Mouse (Mus musculus) frontal cortex, postnatal 14 days (tissue): ENCODE measurements around the gene Zfp740.
"Not testable (repeated sequence)": the region's sequence is repeated elsewhere in the genome, so short reads cannot be mapped to it uniquely, and the experiment has no call there.

Experiments
- DNase-seq, 2 experiments: peaks; one replicate each; pipeline ENCODE4 v3.0.0; 2022; ENCODE audit warnings: low spot score in 2 of 2

Zfp740 gene

GRCm38 (mm10) chr15:102192820-102193386 lies 10.1 kb upstream of the Zfp740 start:
- DNase-seq, result no peak

DNA sequence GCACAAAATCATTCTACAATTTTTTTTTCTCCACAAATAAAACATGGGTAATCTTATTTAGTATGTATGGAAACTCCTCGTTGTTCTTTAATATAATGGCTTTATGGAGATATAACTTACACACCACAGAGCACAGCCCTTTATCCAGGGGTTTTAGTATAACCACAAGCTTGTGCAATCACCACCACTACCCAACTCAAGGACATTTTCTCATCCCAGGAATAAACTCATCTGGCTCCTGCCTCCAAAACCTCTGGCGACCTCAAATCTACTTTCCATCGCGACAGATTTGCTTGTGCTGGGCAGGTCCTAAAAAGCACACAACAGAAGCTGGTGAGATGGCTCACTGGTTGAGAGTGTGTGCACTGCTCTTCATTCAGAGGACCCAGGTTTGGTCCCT lies 9.4 kb upstream of the Zfp740 start:
- DNase-seq, result no peak

- no peak for DNase-seq
Observed at GRCm38 (mm10) chr15:102194439-102194838, 8.6 kb upstream of the Zfp740 start.

- no peak for DNase-seq
Observed at GRCm38 (mm10) chr15:102195373-102195772, 7.7 kb upstream of the Zfp740 start.

GRCm38 (mm10) chr15:102198841-102199240 lies 4.2 kb upstream of the Zfp740 start:
- no peak for DNase-seq

- peak; percentile 47 to 55 for DNase-seq
Observed at GRCm38 (mm10) chr15:102203835-102204381, 859 bp downstream of the Zfp740 start.

- no peak for DNase-seq
Observed at GRCm38 (mm10) chr15:102204674-102205505, 1.8 kb downstream of the Zfp740 start, which contains the start of gene Csad. Gene Csad (minus strand): TSS chr15:102204724.

DNA sequence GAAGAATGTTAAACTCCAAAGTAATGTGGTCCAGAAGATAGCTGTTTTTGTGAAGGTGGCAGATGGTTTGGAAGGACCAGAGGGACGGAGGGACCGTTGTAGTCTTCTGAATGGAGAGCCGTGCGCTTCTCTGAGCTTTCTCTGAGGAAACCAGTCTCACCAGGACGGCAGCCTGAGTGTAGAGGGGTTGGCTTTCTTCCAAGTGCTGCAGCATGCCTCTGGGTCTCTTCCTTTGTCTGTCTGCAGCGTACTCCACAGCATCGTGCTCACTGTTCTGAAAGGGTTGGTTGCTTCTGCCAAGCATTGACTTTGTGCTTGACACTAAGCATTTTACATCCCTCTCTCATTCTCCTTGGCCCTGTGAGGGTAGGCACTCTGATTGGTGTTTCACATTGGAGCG lies 2.7 kb downstream of the Zfp740 start:
- peak in 1 of 2 experiments; percentile 46 for DNase-seq

- DNase-seq, result no peak
Observed at GRCm38 (mm10) chr15:102207351-102207750, 4.3 kb downstream of the Zfp740 start.

GRCm38 (mm10) chr15:102208092-102208561 lies 5.1 kb downstream of the Zfp740 start:
- DNase-seq, result no peak

DNA sequence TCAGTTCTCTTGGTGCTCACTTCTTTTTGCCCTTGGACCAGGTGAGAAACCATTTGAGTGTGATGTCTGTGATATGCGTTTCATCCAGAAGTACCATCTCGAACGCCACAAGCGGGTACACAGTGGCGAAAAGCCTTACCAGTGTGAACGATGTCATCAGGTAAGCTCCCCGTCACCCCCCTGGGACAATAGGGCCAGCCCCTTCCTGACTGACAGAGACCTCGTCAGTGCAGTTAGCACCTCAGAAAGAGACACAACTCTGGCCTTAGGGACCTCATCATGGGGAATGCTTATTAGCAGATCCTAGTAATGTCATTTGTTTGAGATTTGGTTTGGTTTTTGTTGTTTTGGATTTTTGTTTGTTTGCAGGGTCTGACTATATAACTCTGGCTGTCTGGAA lies 6.1 kb downstream of the Zfp740 start:
- no peak for DNase-seq

- no peak for DNase-seq
Observed at GRCm38 (mm10) chr15:102210816-102211215, 7.8 kb downstream of the Zfp740 start.

GRCm38 (mm10) chr15:102211895-102212294 lies 8.8 kb downstream of the Zfp740 start:
- no peak for DNase-seq

DNA sequence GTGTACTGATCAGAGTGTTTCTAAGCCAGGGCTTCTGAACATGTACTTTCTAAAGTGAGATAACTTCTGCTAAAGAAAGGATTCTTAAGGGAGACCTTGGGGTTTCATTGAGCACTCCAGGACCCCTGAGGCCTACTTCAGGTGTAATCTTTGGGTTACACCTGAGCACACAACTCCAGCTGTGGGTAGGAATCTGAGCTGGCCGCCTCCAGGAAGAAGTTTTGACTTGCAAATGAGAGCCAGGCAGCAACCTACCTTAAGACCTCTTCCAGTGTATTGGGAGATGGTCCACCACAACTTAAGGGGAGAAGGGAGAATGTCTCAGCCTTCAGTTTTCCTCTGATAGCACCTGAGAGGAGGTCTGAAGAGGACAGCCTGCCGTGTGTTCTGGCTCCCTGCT lies 11.1 kb downstream of the Zfp740 start:
- no peak for DNase-seq

- DNase-seq, result no peak
Observed at GRCm38 (mm10) chr15:102215624-102216023, 12.6 kb downstream of the Zfp740 start.

DNA sequence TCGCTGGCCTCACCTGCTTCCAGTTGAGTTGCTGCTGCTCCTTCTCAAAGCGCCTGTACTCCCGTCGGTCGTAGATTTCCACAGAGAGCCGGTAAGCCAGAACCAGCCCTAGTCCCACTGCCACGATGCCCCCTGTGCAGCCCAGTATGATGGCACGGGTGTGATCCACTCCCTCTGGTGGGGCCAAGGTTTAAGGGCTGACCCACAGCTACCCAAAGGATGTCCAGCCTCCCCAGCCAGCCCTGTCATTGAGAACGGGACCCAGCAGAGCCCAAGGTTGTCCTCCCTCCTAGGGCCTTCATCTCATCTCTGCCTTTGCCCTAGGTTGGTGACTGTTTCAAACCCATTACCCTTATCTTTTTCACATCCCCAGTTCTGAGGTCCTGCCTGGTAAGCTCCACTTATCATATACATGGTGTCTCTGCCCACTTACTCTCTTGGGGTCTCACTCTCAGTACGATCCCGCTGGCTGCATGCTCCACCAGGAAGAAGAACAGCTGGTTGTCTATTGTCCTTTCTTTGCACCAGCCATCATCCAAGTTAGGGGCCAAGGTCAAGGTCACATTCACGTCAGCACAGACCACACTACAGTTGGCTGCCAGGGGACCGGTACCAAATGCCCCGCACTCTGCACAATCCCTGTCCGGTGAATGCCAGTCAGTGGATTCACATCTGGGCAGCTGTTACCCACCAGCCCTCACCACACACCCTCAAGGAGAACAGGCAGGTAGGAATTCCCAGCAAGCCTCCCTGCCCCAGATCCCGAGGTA lies 13.6 kb downstream of the Zfp740 start:
- no peak for DNase-seq

GRCm38 (mm10) chr15:102217325-102217724 lies 14.3 kb downstream of the Zfp740 start:
- no peak for DNase-seq

DNA sequence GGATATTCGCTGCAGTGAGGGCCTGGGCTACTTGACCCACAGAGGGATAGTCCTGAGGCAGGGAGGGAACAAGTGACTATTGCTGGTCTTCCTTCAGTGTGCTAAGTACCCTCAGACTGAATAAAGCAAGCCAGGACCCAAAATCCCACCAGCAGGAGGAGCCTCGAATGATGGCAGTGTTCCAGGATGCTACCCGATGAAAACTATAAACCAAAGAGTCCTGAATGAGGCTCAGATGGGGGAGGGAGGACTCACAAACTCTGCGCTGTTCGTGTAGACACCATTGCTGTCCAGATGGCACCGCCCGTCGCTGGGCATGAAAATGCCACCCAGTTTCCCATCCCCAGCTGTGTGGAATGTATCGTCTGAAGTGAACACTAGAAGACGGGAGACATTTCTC lies 19.3 kb downstream of the Zfp740 start:
- DNase-seq, result no peak

DNA sequence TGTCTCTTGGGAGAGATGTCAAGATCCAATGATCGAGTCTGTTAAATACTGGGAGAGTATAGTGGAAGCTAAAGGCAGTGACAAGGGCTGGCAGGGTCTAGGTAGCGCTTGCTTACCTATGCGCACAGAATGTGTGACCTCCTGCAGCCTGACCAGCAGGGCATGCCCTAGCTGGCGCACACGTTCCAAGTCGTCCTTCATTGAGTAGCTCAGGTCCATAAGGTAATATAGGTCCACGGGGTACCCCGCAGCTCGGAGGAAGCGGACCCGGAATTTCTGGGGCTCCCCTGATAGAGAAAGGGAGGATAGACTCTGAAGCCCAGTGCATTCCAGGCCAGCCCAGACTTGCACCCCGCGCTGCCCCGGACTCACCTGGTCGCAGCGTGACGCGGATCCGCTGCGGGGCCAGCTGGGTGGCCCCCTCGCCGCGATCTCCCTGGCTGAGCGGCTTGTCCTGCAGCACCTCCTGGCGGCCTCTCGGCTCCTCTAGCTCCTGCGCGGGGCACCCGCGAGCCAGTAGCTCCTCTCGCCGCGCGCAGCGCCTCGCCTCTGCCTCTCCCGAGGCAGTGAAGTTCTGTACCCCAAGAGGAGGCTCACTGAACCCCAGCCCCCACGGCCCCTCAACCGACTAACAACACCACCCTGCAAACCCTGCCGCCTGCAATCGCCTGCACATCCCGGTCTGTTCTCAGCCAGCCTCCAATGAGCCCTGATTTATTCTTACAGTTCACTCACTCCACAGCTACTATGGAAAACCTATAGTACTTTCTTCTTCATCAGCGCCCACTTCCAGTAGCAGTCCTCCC lies 21.3 kb downstream of the Zfp740 start:
- DNase-seq, result peak; percentile 49 to 62

DNA sequence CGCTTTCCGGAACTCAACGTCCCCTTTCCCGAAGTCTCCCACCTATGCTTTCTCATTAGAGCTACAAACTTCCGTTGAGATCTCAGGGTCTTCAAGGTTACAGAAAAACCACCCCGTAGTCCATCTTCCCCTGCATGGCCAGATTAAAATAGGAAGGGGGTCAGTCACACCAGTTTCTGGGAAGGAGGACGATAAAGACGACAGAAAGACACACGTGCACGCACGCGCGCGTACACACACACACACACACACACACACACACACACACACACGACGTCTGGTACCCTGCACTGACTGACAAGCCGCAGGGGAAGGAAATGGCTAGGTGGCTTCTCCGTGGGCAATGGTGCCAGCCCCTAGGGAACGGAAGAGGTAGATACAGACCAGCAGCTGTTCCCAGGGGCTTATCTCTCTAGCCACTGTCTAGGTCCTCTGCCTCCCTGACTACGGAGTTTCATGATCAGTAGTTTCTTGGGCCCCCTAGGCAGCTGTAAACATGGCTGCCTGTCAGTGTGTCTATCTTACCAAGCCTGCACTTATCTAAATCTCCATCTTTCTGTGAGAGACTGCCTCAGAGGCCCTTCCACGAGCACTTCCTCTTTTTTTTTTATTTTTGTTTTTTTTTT lies 22.1 kb downstream of the Zfp740 start:
- no peak for DNase-seq

- not testable (repeated sequence) for DNase-seq
Observed at GRCm38 (mm10) chr15:102225619-102226018, 22.6 kb downstream of the Zfp740 start.
